Mouse (Mus musculus) gastrocnemius, postnatal 25 days (tissue): ENCODE measurements around the gene Cpox. TPM values are rescaled to one million over a fixed set of nuclear protein-coding genes. Genes with fewer than 3 reads are reported as not detected.

Experiments
- DNase-seq: peaks from one replicate; pipeline ENCODE4 v3.0.0; 2022
- total RNA-seq, 2 experiments: library from RNA; stranded (reverse); gene quantifications; 1 replicate in 1 of 2; 2 replicates in 1 of 2; pipeline ENCODE4 v1.2.3; 2021

Cpox gene
- total RNA-seq, 2 experiments from 2014 or later = 18.9 to 21.6 TPM

GRCm38 (mm10) chr16:58700816-58701424 lies 30.8 kb downstream of the Cpox start:
- no peak for DNase-seq

- DNase-seq = no peak
Measured at GRCm38 (mm10) chr16:58701779-58702178, 31.7 kb downstream of the Cpox start.

- DNase-seq = no peak
Measured at GRCm38 (mm10) chr16:58702329-58702932, 32.3 kb downstream of the Cpox start.

GRCm38 (mm10) chr16:58703382-58704124 lies 33.5 kb downstream of the Cpox start:
- no peak for DNase-seq

- no peak for DNase-seq
Measured at GRCm38 (mm10) chr16:58704999-58705398, 34.9 kb downstream of the Cpox start.

GRCm38 (mm10) chr16:58707276-58707905 lies 37.3 kb downstream of the Cpox start:
- no peak for DNase-seq

- no peak for DNase-seq
Measured at GRCm38 (mm10) chr16:58708601-58709475, 38.7 kb downstream of the Cpox start.

- no peak for DNase-seq
Measured at GRCm38 (mm10) chr16:58709536-58709935, 39.4 kb downstream of the Cpox start.

- DNase-seq = no peak
Measured at GRCm38 (mm10) chr16:58712221-58712620, 42.1 kb downstream of the Cpox start.

- DNase-seq = no peak
Measured at GRCm38 (mm10) chr16:58713128-58713527, 43.0 kb downstream of the Cpox start.

GRCm38 (mm10) chr16:58715018-58715417 lies 44.9 kb downstream of the Cpox start:
- DNase-seq = no peak

GRCm38 (mm10) chr16:58718666-58719120 lies 48.6 kb downstream of the Cpox start, which contains the start of gene Gpr15:
Gene Gpr15, minus strand, starts transcription at chr16:58719070.
- DNase-seq = no peak

- DNase-seq = no peak
Measured at GRCm38 (mm10) chr16:58722292-58722691, 52.2 kb downstream of the Cpox start.

- DNase-seq = no peak
Measured at GRCm38 (mm10) chr16:58726680-58727476, 56.8 kb downstream of the Cpox start.

- peak; percentile 97 for DNase-seq
Measured at GRCm38 (mm10) chr16:58727477-58728131, 57.5 kb downstream of the Cpox start, which contains the start of gene Cldnd1. Gene Cldnd1, plus strand, starts transcription at chr16:58727910.

GRCm38 (mm10) chr16:58728176-58728671 lies 58.1 kb downstream of the Cpox start:
- no peak for DNase-seq

GRCm38 (mm10) chr16:58738205-58738604 lies 68.1 kb downstream of the Cpox start:
- DNase-seq = no peak

- DNase-seq = no peak
Measured at GRCm38 (mm10) chr16:58738800-58739199, 68.7 kb downstream of the Cpox start.

- DNase-seq = no peak
Measured at GRCm38 (mm10) chr16:58740751-58741150, 70.7 kb downstream of the Cpox start.

GRCm38 (mm10) chr16:58746715-58747114 lies 76.6 kb downstream of the Cpox start:
- no peak for DNase-seq
